Mouse (Mus musculus) ovary, adult 18-20 months (tissue): ENCODE results near the gene Nudt1.

Experiments used
- DNase-seq: peaks from one replicate; pipeline ENCODE4 v3.0.0; 2022; ENCODE audit warnings: low spot score, mixed read lengths

The Nudt1 gene

DNA sequence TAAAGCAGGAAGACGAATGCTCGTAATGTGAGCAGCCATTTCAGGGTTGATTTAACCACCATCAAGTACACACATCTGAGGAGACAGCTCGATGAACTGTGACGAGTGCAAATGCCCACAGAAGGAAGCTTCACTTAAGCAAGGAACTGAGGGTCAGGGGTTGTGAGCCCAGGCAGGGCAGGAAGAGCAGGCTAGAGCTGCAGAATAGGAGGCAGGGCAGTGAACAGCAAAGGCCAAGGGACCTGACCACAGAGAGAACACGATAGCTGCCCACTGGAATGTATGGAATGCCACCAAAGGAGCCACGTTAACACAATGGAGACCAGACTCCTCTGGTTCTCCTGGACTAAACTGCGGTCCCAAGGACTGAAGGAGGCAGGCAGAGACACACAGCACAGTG is 62.1 kb downstream of the Nudt1 start:
- no peak for DNase-seq

DNA sequence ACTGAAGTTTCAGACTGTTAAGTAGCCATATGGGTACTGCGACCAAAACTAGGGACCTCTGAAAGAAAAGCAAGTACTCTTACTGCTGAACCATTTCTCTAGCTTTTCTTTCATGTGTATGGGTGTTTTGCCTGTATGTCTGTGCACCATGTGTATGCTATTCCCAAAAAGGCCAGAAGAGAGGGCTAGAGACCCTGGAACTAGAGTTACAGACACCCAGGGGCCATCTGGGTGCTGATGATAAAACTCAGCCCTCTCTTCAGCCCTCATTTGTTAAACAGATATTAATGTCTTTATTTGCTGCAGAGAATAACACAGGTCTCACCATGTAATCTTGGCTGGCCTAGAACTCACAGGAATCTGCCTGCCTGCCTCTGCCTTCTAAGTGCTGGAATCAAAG is 63.0 kb downstream of the Nudt1 start:
- no peak for DNase-seq

DNA sequence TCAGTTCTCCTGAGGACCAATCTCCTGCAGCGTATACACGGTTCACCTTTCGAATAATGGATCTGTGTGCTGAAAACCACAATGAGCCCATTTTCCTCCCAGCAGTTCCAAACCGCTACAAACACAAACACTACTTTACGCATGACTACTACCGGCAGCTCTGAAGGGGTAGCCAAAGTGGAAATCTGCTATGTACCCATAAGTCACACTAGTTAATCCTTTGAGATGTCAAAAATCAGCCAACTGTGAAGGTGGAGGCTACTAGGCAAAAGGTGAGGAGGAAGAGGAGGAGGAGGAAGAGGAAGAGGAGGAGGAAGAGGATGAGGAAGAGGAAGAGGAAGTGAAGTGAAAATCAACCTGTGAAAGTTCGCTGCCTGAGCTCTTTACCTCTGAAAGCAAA is 65.8 kb downstream of the Nudt1 start:
- no peak for DNase-seq
